Mouse (Mus musculus): ENCODE measurements around the gene Ddx47. TPM values are rescaled to one million over a fixed set of nuclear protein-coding genes. Genes with fewer than 3 reads are reported as not detected.

The Ddx47 gene
- polyA plus RNA-seq, 1 experiment from 2014 or later, result 104 TPM

GRCm38 (mm10) chr6:135019564-135019963 is 8.2 kb downstream of the Ddx47 start:
- H3K9me3 ChIP-seq, result no peaks in the 10 kb centered on the region
- no peak overlapping the region for H3K4me3 ChIP-seq
- no peak for ATAC-seq (ENCODE audit: insufficient number of reproducible peaks, low FRiP score, low TSS enrichment, low read depth)
- 95% methylated on average over 10 of the region's 10 CpGs for WGBS
- H3K9ac ChIP-seq, result no peak overlapping the region
- no peak overlapping the region for H3K4me2 ChIP-seq
- no peaks in the 10 kb centered on the region for H3K4me1 ChIP-seq
- peaks cover 96% of the 10 kb centered on the region for H3K36me3 ChIP-seq
- H3K27me3 ChIP-seq, result no peaks in the 10 kb centered on the region
- H3K27ac ChIP-seq, result no peak overlapping the region

- ATAC-seq (ENCODE audit: insufficient number of reproducible peaks, low FRiP score, low TSS enrichment, low read depth), result no peak
- WGBS, result 92% methylated on average over 3 of the region's 3 CpGs
- H3K4me3 ChIP-seq, result no peak overlapping the region
These were observed 10.2 kb downstream of the Ddx47 start for GRCm38 (mm10) chr6:135021633-135022032.

GRCm38 (mm10) chr6:135023379-135023778 is 12.0 kb downstream of the Ddx47 start:
- no peak overlapping the region for H3K27ac ChIP-seq
- H3K9ac ChIP-seq, result no peak overlapping the region
- no peak for ATAC-seq (ENCODE audit: insufficient number of reproducible peaks, low FRiP score, low TSS enrichment, low read depth)
- H3K36me3 ChIP-seq, result peaks cover 58% of the 10 kb centered on the region
- H3K27me3 ChIP-seq, result no peaks in the 10 kb centered on the region
- WGBS, result 92% methylated on average over 14 of the region's 14 CpGs
- H3K4me1 ChIP-seq, result no peaks in the 10 kb centered on the region
- H3K4me2 ChIP-seq, result no peak overlapping the region
- no peak overlapping the region for H3K4me3 ChIP-seq
- no peaks in the 10 kb centered on the region for H3K9me3 ChIP-seq

More at GRCm38 (mm10) chr6:135021633-135022032, 10.2 kb downstream of the Ddx47 start:
- Histone ChIP-seq H3K36me3 (peaks cover 76% of the 10 kb centered on the region), H3K9ac (no peak overlapping the region), H3K27me3 (no peaks in the 10 kb centered on the region), H3K9me3 (no peaks in the 10 kb centered on the region), H3K4me1 (no peaks in the 10 kb centered on the region), H3K4me2 (no peak overlapping the region), H3K27ac (no peak overlapping the region)

GRCm38 (mm10) chr6:135024781-135025420 is 13.5 kb downstream of the Ddx47 start:
- H3K4me1 ChIP-seq, result no peaks in the 10 kb centered on the region
- no peak overlapping the region for H3K4me2 ChIP-seq
- no peak overlapping the region for H3K9ac ChIP-seq
- no peak overlapping the region for H3K27ac ChIP-seq
- ATAC-seq (ENCODE audit: insufficient number of reproducible peaks, low FRiP score, low TSS enrichment, low read depth), result no peak
- no peaks in the 10 kb centered on the region for H3K27me3 ChIP-seq
- H3K36me3 ChIP-seq, result peaks cover 44% of the 10 kb centered on the region
- 67% methylated on average over 1 of the region's 1 CpGs for WGBS
- H3K9me3 ChIP-seq, result no peaks in the 10 kb centered on the region
- H3K4me3 ChIP-seq, result no peak overlapping the region

GRCm38 (mm10) chr6:135026232-135026631 is 14.8 kb downstream of the Ddx47 start:
- H3K27ac ChIP-seq, result no peak overlapping the region
- no peaks in the 10 kb centered on the region for H3K27me3 ChIP-seq
- no peak for ATAC-seq (ENCODE audit: insufficient number of reproducible peaks, low FRiP score, low TSS enrichment, low read depth)
- no peaks in the 10 kb centered on the region for H3K9me3 ChIP-seq
- 9% methylated on average over 3 of the region's 3 CpGs for WGBS
- H3K4me2 ChIP-seq, result no peak overlapping the region
- H3K4me3 ChIP-seq, result no peak overlapping the region
- no peaks in the 10 kb centered on the region for H3K4me1 ChIP-seq
- H3K36me3 ChIP-seq, result peaks cover 31% of the 10 kb centered on the region
- no peak overlapping the region for H3K9ac ChIP-seq

GRCm38 (mm10) chr6:135026755-135027154 is 15.3 kb downstream of the Ddx47 start:
- H3K27ac ChIP-seq, result no peak overlapping the region
- no peaks in the 10 kb centered on the region for H3K27me3 ChIP-seq
- WGBS, result 82% methylated on average over 2 of the region's 2 CpGs
- peaks cover 25% of the 10 kb centered on the region for H3K36me3 ChIP-seq
- H3K4me2 ChIP-seq, result no peak overlapping the region
- ATAC-seq (ENCODE audit: insufficient number of reproducible peaks, low FRiP score, low TSS enrichment, low read depth), result no peak
- H3K4me1 ChIP-seq, result no peaks in the 10 kb centered on the region
- no peaks in the 10 kb centered on the region for H3K9me3 ChIP-seq
- no peak overlapping the region for H3K9ac ChIP-seq
- H3K4me3 ChIP-seq, result no peak overlapping the region

- H3K9ac ChIP-seq, result no peak overlapping the region
- no peaks in the 10 kb centered on the region for H3K27me3 ChIP-seq
These were observed 17.8 kb downstream of the Ddx47 start for GRCm38 (mm10) chr6:135029246-135029645.

GRCm38 (mm10) chr6:135038674-135039073 is 27.3 kb downstream of the Ddx47 start:
- H3K27ac ChIP-seq, result no peak overlapping the region
- 71% methylated on average over 3 of the region's 3 CpGs for WGBS
- no peaks in the 10 kb centered on the region for H3K9me3 ChIP-seq
- peaks cover 7% of the 10 kb centered on the region for H3K4me1 ChIP-seq
- no peak for ATAC-seq (ENCODE audit: insufficient number of reproducible peaks, low FRiP score, low TSS enrichment, low read depth)
- H3K4me3 ChIP-seq, result no peak overlapping the region
- no peak overlapping the region for H3K4me2 ChIP-seq
- no peaks in the 10 kb centered on the region for H3K36me3 ChIP-seq
- no peak overlapping the region for H3K9ac ChIP-seq
- H3K27me3 ChIP-seq, result peaks cover 9% of the 10 kb centered on the region; the same call in 1 of the 2 replicates

More at GRCm38 (mm10) chr6:135029246-135029645, 17.8 kb downstream of the Ddx47 start:
- no peak overlapping the region for H3K4me3 ChIP-seq
- 34% methylated on average over 4 of the region's 4 CpGs for WGBS
- H3K4me2 ChIP-seq, result no peak overlapping the region
- no peak for ATAC-seq (ENCODE audit: insufficient number of reproducible peaks, low FRiP score, low TSS enrichment, low read depth)
- H3K27ac ChIP-seq, result no peak overlapping the region
- H3K36me3 ChIP-seq, result peaks cover 2% of the 10 kb centered on the region
- H3K9me3 ChIP-seq, result no peaks in the 10 kb centered on the region
- H3K4me1 ChIP-seq, result no peaks in the 10 kb centered on the region

GRCm38 (mm10) chr6:135040275-135040871 is 29.0 kb downstream of the Ddx47 start:
- no peak overlapping the region; the same call in 1 of the 2 replicates for H3K4me3 ChIP-seq
- H3K4me1 ChIP-seq, result peaks cover 7% of the 10 kb centered on the region
- no peak for ATAC-seq (ENCODE audit: insufficient number of reproducible peaks, low FRiP score, low TSS enrichment, low read depth)
- WGBS, result under 1% methylated on average over 21 of the region's 21 CpGs
- H3K4me2 ChIP-seq, result peak overlapping the region; percentile 26; the same call in 1 of the 2 replicates
- H3K9ac ChIP-seq, result no peak overlapping the region
- H3K36me3 ChIP-seq, result no peaks in the 10 kb centered on the region
- H3K9me3 ChIP-seq, result no peaks in the 10 kb centered on the region
- H3K27me3 ChIP-seq, result peaks cover 9% of the 10 kb centered on the region; the same call in 1 of the 2 replicates
- no peak overlapping the region for H3K27ac ChIP-seq

GRCm38 (mm10) chr6:135041930-135042329 is 30.5 kb downstream of the Ddx47 start:
- Histone ChIP-seq H3K36me3 (no peaks in the 10 kb centered on the region), H3K9ac (no peak overlapping the region), H3K27ac (no peak overlapping the region), H3K9me3 (no peaks in the 10 kb centered on the region), H3K4me3 (no peak overlapping the region), H3K27me3 (peaks cover 9% of the 10 kb centered on the region; the same call in 1 of the 2 replicates), H3K4me1 (peaks cover 7% of the 10 kb centered on the region), H3K4me2 (no peak overlapping the region)
- 80% methylated on average over 3 of the region's 3 CpGs for WGBS
- no peak for ATAC-seq (ENCODE audit: insufficient number of reproducible peaks, low FRiP score, low TSS enrichment, low read depth)

- Histone ChIP-seq H3K36me3 (no peaks in the 10 kb centered on the region), H3K4me1 (no peaks in the 10 kb centered on the region), H3K27me3 (no peaks in the 10 kb centered on the region), H3K4me3 (no peak overlapping the region), H3K27ac (no peak overlapping the region), H3K9me3 (no peaks in the 10 kb centered on the region), H3K9ac (no peak overlapping the region), H3K4me2 (no peak overlapping the region)
- no peak for ATAC-seq (ENCODE audit: insufficient number of reproducible peaks, low FRiP score, low TSS enrichment, low read depth)
- WGBS, result 64% methylated on average over 9 of the region's 9 CpGs
These were observed 35.9 kb downstream of the Ddx47 start for GRCm38 (mm10) chr6:135047276-135047675.

GRCm38 (mm10) chr6:135048509-135048908 is 37.1 kb downstream of the Ddx47 start:
- H3K27ac ChIP-seq, result no peak overlapping the region
- no peak overlapping the region for H3K4me3 ChIP-seq
- no peaks in the 10 kb centered on the region for H3K36me3 ChIP-seq
- H3K4me2 ChIP-seq, result no peak overlapping the region
- H3K9me3 ChIP-seq, result no peaks in the 10 kb centered on the region
- no peak overlapping the region for H3K9ac ChIP-seq
- 70% methylated on average over 6 of the region's 6 CpGs for WGBS
- no peak for ATAC-seq (ENCODE audit: insufficient number of reproducible peaks, low FRiP score, low TSS enrichment, low read depth)
- H3K4me1 ChIP-seq, result no peaks in the 10 kb centered on the region
- no peaks in the 10 kb centered on the region for H3K27me3 ChIP-seq
